Comparison of ENCODE assay signal across 16 mouse cellular contexts in genomic region chr6:67149425-67149824, GRCm38 (mm10).
DNase-seq lines count a peak whose midpoint lies in the region; ATAC-seq and TF ChIP-seq lines count a peak whose summit lies in the region.
"Had no signal": no experiment of that assay in that cellular context is flagged by ENCODE, and none has a peak within 500 bp of the region (broad histone marks: within the 10 kb centered on the region; RNA-seq: fewer than 3 reads in every experiment).

No protein-coding gene starts in this region.

- H3K4me2 ChIP-seq in liver, postnatal 0 days (ENCODE audit: low read depth, low read length): no peak overlapping the region
- H3K4me2 ChIP-seq: forebrain, embryonic 13.5 days; heart, embryonic 12.5 days; midbrain, embryonic 13.5 days had no signal

- H3K27me3 ChIP-seq in liver, postnatal 0 days (ENCODE audit: insufficient read depth, low read length): no peaks in the 10 kb centered on the region
- no peaks in the 10 kb centered on the region for H3K27me3 ChIP-seq in midbrain, embryonic 10.5 days (ENCODE audit: low read depth, poor library complexity, severe bottlenecking)
- H3K27me3 ChIP-seq: forebrain, embryonic 13.5 days; heart, embryonic 12.5 days; midbrain, embryonic 13.5 days had no signal

- H3K4me3 ChIP-seq in liver, postnatal 0 days (ENCODE audit: low read depth, low read length): no peak overlapping the region
- H3K4me3 ChIP-seq in midbrain, embryonic 10.5 days: no peak overlapping the region
- H3K4me3 ChIP-seq: forebrain, embryonic 13.5 days; heart, embryonic 12.5 days; hindbrain, embryonic 10.5 days; layer of hippocampus, adult 2 months; midbrain, embryonic 13.5 days had no signal

- peaks cover 23% of the 10 kb centered on the region for H3K4me1 ChIP-seq in liver, postnatal 0 days (ENCODE audit: insufficient read depth)
- peaks cover 4% of the 10 kb centered on the region for H3K4me1 ChIP-seq in midbrain, embryonic 10.5 days
- H3K4me1 ChIP-seq: forebrain, embryonic 13.5 days had no signal

- no peak for TF ChIP-seq CTCF in liver, postnatal 0 days (IDR thresholded peaks at IDR 0.05; ENCODE audit: low read depth)

- DNase-seq in kidney, adult 9 months: peak; percentile 35
- no peak for DNase-seq in kidney, adult 18-20 months
- DNase-seq in liver: peak; percentile 48
- peak; percentile 65 for DNase-seq in liver, postnatal 0 days
- no peak for DNase-seq in spleen, adult 12 weeks (ENCODE audit: low spot score)
- DNase-seq in midbrain, embryonic 10.5 days (ENCODE audit: low spot score): no peak
- DNase-seq in left cerebral cortex, adult 8-10 months (ENCODE audit: low spot score in 2 of 2): no peak
- DNase-seq: cerebellum, adult 9-11 months; gastrocnemius, postnatal 25 days; lung, postnatal 14 days; right cerebral cortex, postnatal 25 days had no signal

- 15% methylated on average over 2 of the region's 2 CpGs for WGBS in liver, postnatal 0 days (ENCODE audit: insufficient replicate concordance)
- WGBS in midbrain, embryonic 10.5 days: 93% methylated on average over 2 of the region's 2 CpGs

- TF ChIP-seq EP300 in liver, postnatal 0 days (IDR thresholded peaks at IDR 0.05; ENCODE audit: low read depth): peak; percentile 66

- peak overlapping the region; percentile 77 for H3K27ac ChIP-seq in liver, postnatal 0 days (ENCODE audit: low read depth)
- no peak overlapping the region for H3K27ac ChIP-seq in midbrain, embryonic 10.5 days (replicated peaks)
- H3K27ac ChIP-seq: forebrain, embryonic 13.5 days; hindbrain, embryonic 10.5 days; layer of hippocampus, adult 2 months; midbrain, embryonic 13.5 days had no signal

- ATAC-seq in liver, postnatal 0 days: peak; percentile 95
- ATAC-seq: forebrain, embryonic 13.5 days; midbrain, embryonic 13.5 days had no signal

- no peaks in the 10 kb centered on the region for H3K9me3 ChIP-seq in liver, postnatal 0 days (ENCODE audit: low read length)
- no peaks in the 10 kb centered on the region for H3K9me3 ChIP-seq in midbrain, embryonic 10.5 days (replicated peaks)
- H3K9me3 ChIP-seq: forebrain, embryonic 13.5 days; heart, embryonic 12.5 days; hindbrain, embryonic 10.5 days; midbrain, embryonic 13.5 days had no signal

- H3K36me3 ChIP-seq in liver, postnatal 0 days (replicated peaks; ENCODE audit: insufficient read depth, low read length): no peaks in the 10 kb centered on the region
- H3K36me3 ChIP-seq in midbrain, embryonic 10.5 days: no peaks in the 10 kb centered on the region
- H3K36me3 ChIP-seq: heart, embryonic 12.5 days; hindbrain, embryonic 10.5 days; midbrain, embryonic 13.5 days had no signal

- 0 out of 2 replicates have a peak overlapping the region, but pooled peaks have one; percentile 33 for H3K9ac ChIP-seq in liver, postnatal 0 days (replicated peaks)
- H3K9ac ChIP-seq: forebrain, embryonic 13.5 days; heart, embryonic 12.5 days; midbrain, embryonic 13.5 days had no signal

Comparison
In these comparisons a context has a peak if more than half of its experiments do, and no peak if none do; other contexts are left out.
1. DNase-seq: peak in kidney, adult 9 months (single experiment), liver (single experiment) and liver, postnatal 0 days (single experiment); none in kidney, adult 18-20 months (single experiment), spleen, adult 12 weeks (single experiment), midbrain, embryonic 10.5 days (single experiment) and left cerebral cortex, adult 8-10 months (0 of 2).